Mouse (Mus musculus): ENCODE data around the gene Pfkfb3. TPM values are rescaled to one million over a fixed set of nuclear protein-coding genes. Genes with fewer than 3 reads are reported as not detected.
"Not testable (repeated sequence)": the region's sequence is repeated elsewhere in the genome, so short reads cannot be mapped to it uniquely, and the experiment has no call there.

The Pfkfb3 gene
- polyA plus RNA-seq, 1 experiment from 2014 or later, result 15.5 TPM

- no peak for DNase-seq (ENCODE audit: extremely low spot score, low spot score)
- Histone ChIP-seq H3K4me3 (no peak overlapping the region), H3K4me1 (no peaks in the 10 kb centered on the region), H3K27ac (no peak overlapping the region), H3K27me3 (ENCODE audit: poor library complexity, severe bottlenecking) (peaks cover under 1% of the 10 kb centered on the region; the same call in 1 of the 2 replicates), H3K36me3 (replicated peaks) (no peaks in the 10 kb centered on the region), H3K9me3 (no peaks in the 10 kb centered on the region)
- 84% methylated on average over 5 of the region's 5 CpGs for WGBS
Measured at GRCm38 (mm10) chr2:11544342-11544741, 9.5 kb downstream of the Pfkfb3 start.

- Histone ChIP-seq H3K4me3 (no peak overlapping the region), H3K27me3 (ENCODE audit: poor library complexity, severe bottlenecking) (no peaks in the 10 kb centered on the region), H3K9me3 (no peaks in the 10 kb centered on the region), H3K36me3 (replicated peaks) (no peaks in the 10 kb centered on the region), H3K4me1 (no peaks in the 10 kb centered on the region), H3K27ac (no peak overlapping the region)
- 75% methylated on average over 7 of the region's 7 CpGs for WGBS
- DNase-seq (ENCODE audit: extremely low spot score, low spot score), result no peak
Measured at GRCm38 (mm10) chr2:11543158-11543557, 10.7 kb downstream of the Pfkfb3 start.

GRCm38 (mm10) chr2:11542640-11543039 lies 11.2 kb downstream of the Pfkfb3 start:
- WGBS, result 73% methylated on average over 1 of the region's 1 CpGs

GRCm38 (mm10) chr2:11542121-11542520 lies 11.8 kb downstream of the Pfkfb3 start:
- H3K27me3 ChIP-seq (ENCODE audit: poor library complexity, severe bottlenecking), result no peaks in the 10 kb centered on the region
- 93% methylated on average over 1 of the region's 1 CpGs for WGBS
- no peaks in the 10 kb centered on the region for H3K36me3 ChIP-seq (replicated peaks)
- no peaks in the 10 kb centered on the region for H3K9me3 ChIP-seq
- no peak for DNase-seq (ENCODE audit: extremely low spot score, low spot score)
- H3K4me3 ChIP-seq, result no peak overlapping the region
- no peak overlapping the region for H3K27ac ChIP-seq
- no peaks in the 10 kb centered on the region for H3K4me1 ChIP-seq

More at GRCm38 (mm10) chr2:11542640-11543039, 11.2 kb downstream of the Pfkfb3 start:
- Histone ChIP-seq H3K27ac (no peak overlapping the region), H3K4me3 (no peak overlapping the region), H3K4me1 (no peaks in the 10 kb centered on the region), H3K36me3 (replicated peaks) (no peaks in the 10 kb centered on the region), H3K9me3 (no peaks in the 10 kb centered on the region), H3K27me3 (ENCODE audit: poor library complexity, severe bottlenecking) (no peaks in the 10 kb centered on the region)
- DNase-seq (ENCODE audit: extremely low spot score, low spot score), result peak; percentile 28

DNA sequence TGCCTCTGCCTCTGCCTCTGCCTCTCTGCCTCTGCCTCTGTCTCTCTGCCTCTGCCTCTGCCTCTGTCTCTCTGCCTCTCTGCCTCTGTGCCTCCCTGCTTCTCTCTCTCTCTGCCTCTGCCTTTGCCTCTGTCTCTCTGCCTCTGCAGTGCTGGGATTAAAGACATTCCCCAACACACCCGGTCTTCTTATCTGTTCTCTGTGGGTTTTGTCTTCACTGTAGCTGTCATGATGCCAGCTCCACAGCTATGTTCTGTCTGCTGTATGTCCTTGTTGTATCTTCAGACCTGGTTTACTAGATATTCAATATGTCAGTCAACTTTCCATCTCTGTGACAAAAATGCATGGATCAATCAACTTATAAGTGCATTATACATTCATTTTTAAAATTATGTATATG lies 12.3 kb downstream of the Pfkfb3 start:
- H3K36me3 ChIP-seq (replicated peaks); H3K4me3 ChIP-seq; H3K27ac ChIP-seq; DNase-seq (ENCODE audit: extremely low spot score, low spot score); H3K4me1 ChIP-seq; H3K9me3 ChIP-seq; H3K27me3 ChIP-seq (ENCODE audit: poor library complexity, severe bottlenecking): not testable (repeated sequence)
- WGBS, result 70% methylated on average over 1 of the region's 1 CpGs

GRCm38 (mm10) chr2:11535966-11536365 lies 17.9 kb downstream of the Pfkfb3 start:
- Histone ChIP-seq H3K36me3 (replicated peaks) (no peaks in the 10 kb centered on the region), H3K9me3 (no peaks in the 10 kb centered on the region), H3K4me1 (peaks cover 11% of the 10 kb centered on the region), H3K27me3 (ENCODE audit: poor library complexity, severe bottlenecking) (peaks cover 10% of the 10 kb centered on the region), H3K4me3 (peak overlapping the region; percentile 56), H3K27ac (no peak overlapping the region)
- 70% methylated on average over 8 of the region's 8 CpGs for WGBS
- no peak for DNase-seq (ENCODE audit: extremely low spot score, low spot score)

DNA sequence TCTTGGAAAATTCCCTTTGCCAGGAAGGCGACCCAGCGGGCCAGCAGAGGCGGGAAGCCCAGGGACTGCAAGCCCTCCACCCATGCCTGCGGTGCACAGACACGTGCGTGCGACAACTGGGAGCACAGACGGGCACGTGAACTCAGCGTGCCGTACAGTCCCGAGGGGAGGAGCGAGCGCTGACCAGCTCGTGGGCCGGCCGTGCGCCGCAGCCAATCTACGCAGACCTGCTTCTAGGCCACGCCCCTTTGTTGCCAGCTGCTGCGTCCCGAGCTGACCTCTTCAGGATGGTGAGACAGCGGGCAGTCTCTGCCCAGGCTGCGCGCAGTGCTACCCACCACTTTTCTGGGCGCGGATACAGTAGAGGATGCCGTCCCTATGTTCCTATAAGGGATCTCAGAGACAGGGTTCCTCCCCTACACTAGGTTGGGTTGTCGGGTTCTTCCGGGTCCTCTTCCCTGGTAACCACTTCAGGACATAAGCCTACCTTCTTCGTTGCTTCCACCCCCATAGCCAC lies 18.4 kb downstream of the Pfkfb3 start:
- H3K36me3 ChIP-seq (replicated peaks), result no peaks in the 10 kb centered on the region
- WGBS, result under 1% methylated on average over 32 of the region's 32 CpGs
- H3K27me3 ChIP-seq (ENCODE audit: poor library complexity, severe bottlenecking), result peaks cover 10% of the 10 kb centered on the region
- DNase-seq (ENCODE audit: extremely low spot score, low spot score), result peak; percentile 89
- H3K4me1 ChIP-seq, result peaks cover 11% of the 10 kb centered on the region
- H3K9me3 ChIP-seq, result no peaks in the 10 kb centered on the region
- peak overlapping the region; percentile 56 for H3K4me3 ChIP-seq
- H3K27ac ChIP-seq, result peak overlapping the region; percentile 79

- Histone ChIP-seq H3K4me3 (peak overlapping the region; percentile 56), H3K4me1 (peaks cover 11% of the 10 kb centered on the region), H3K27ac (peak overlapping the region; percentile 79), H3K36me3 (replicated peaks) (no peaks in the 10 kb centered on the region), H3K27me3 (ENCODE audit: poor library complexity, severe bottlenecking) (peaks cover 10% of the 10 kb centered on the region), H3K9me3 (no peaks in the 10 kb centered on the region)
- 38% methylated on average over 10 of the region's 10 CpGs for WGBS
- no peak for DNase-seq (ENCODE audit: extremely low spot score, low spot score)
Measured at GRCm38 (mm10) chr2:11534826-11535225, 19.1 kb downstream of the Pfkfb3 start.

- H3K4me1 ChIP-seq, result peaks cover 5% of the 10 kb centered on the region
- H3K27me3 ChIP-seq (ENCODE audit: poor library complexity, severe bottlenecking), result peaks cover 10% of the 10 kb centered on the region
- no peaks in the 10 kb centered on the region for H3K36me3 ChIP-seq (replicated peaks)
- 93% methylated on average over 6 of the region's 6 CpGs for WGBS
- H3K4me3 ChIP-seq, result no peak overlapping the region
- no peak for DNase-seq (ENCODE audit: extremely low spot score, low spot score)
- H3K27ac ChIP-seq, result no peak overlapping the region
- H3K9me3 ChIP-seq, result no peaks in the 10 kb centered on the region
Measured at GRCm38 (mm10) chr2:11530101-11530500, 23.8 kb downstream of the Pfkfb3 start.

DNA sequence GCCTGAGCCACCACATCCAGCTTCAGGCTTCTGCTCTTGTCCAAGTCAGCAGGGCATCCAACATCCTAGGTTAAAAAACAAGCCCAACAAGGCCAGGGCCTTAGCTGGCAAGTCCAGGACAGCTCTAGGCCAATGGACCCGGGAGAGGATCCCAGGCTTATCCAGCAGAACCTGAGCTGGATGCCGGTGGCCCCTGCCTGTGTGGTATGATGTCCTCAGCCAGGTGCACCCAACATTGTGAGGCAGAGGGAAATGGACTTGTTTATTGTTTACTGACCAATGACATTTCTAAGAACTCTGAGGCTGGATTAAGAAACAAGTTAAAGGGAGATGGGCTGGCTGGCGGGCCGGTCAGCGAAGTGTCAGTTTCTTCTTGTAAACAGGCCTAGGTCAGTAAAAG lies 27.8 kb downstream of the Pfkfb3 start:
- Histone ChIP-seq H3K4me1 (peaks cover 8% of the 10 kb centered on the region; the same call in 1 of the 2 replicates), H3K36me3 (replicated peaks) (no peaks in the 10 kb centered on the region), H3K9me3 (no peaks in the 10 kb centered on the region), H3K27me3 (ENCODE audit: poor library complexity, severe bottlenecking) (no peaks in the 10 kb centered on the region), H3K27ac (no peak overlapping the region), H3K4me3 (no peak overlapping the region)
- 89% methylated on average over 5 of the region's 5 CpGs for WGBS
- DNase-seq (ENCODE audit: extremely low spot score, low spot score), result no peak

DNA sequence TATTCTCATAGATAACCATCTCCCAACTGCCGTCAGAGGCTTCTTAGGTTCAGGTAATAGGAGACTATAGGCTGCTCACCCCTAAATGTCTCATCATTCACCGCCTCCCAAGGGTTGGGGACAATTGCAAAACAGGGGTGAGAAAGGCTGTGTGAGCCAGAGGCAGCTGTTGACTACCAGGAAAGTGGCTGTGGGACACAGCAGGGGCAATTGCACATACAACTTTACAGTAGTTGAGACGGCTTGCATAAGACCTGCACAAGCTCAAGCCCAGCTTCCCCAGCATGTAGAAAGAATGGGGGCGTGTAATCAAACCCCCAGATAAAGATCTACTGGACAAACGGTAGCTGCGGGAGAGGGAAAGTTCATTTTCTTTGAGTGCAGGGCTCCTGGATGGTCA lies 29.1 kb downstream of the Pfkfb3 start:
- DNase-seq (ENCODE audit: extremely low spot score, low spot score), result no peak
- Histone ChIP-seq H3K9me3 (no peaks in the 10 kb centered on the region), H3K4me3 (no peak overlapping the region), H3K27me3 (ENCODE audit: poor library complexity, severe bottlenecking) (no peaks in the 10 kb centered on the region), H3K36me3 (replicated peaks) (no peaks in the 10 kb centered on the region), H3K4me1 (peaks cover 8% of the 10 kb centered on the region; the same call in 1 of the 2 replicates), H3K27ac (no peak overlapping the region)
- WGBS, result 90% methylated on average over 6 of the region's 6 CpGs

DNA sequence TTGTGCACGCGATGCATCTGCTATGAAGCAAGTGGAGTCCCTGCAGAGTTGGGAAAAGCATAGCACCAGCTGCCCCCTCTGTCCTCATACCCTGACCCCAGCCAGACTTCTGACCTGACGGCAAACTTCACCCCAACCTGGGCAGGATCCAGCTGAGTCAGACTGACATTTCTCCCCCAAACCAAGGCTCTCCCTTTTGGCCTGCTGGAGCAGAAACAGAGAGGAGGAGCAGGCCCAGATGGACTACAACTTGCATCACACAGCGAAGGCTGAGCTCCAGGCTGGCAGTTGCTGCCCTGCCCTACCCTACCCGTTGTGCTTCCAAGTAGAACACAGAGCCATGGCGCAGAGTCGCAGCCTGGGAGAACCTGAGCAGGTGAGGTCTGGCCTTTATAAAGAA lies 32.1 kb downstream of the Pfkfb3 start:
- no peaks in the 10 kb centered on the region for H3K27me3 ChIP-seq (ENCODE audit: poor library complexity, severe bottlenecking)
- no peak for DNase-seq (ENCODE audit: extremely low spot score, low spot score)
- H3K9me3 ChIP-seq, result no peaks in the 10 kb centered on the region
- H3K36me3 ChIP-seq (replicated peaks), result no peaks in the 10 kb centered on the region
- WGBS, result 92% methylated on average over 7 of the region's 7 CpGs
- peaks cover 8% of the 10 kb centered on the region; the same call in 1 of the 2 replicates for H3K4me1 ChIP-seq
- H3K27ac ChIP-seq, result no peak overlapping the region
- H3K4me3 ChIP-seq, result no peak overlapping the region

DNA sequence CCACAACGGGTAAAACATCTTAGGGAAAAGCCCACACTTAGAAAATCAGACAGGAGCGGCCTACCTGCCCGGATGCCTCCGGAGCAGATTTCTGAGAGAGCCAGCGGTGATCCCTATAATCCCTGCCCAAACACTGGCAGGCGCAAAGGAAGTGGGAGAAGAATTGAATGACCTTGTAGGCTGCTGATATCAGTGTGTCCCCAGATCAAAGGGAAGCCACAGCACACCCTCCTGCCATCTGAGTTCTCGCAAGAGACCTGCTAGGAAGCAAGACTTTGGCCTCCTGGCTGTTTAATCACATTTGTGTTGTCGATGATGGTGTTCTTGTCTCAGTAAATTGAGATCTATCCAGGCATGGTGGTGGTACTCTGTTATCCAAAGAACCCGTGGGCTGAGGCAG lies 33.1 kb downstream of the Pfkfb3 start:
- 82% methylated on average over 9 of the region's 9 CpGs for WGBS
- H3K36me3 ChIP-seq (replicated peaks), result no peaks in the 10 kb centered on the region
- DNase-seq (ENCODE audit: extremely low spot score, low spot score), result no peak
- no peaks in the 10 kb centered on the region for H3K27me3 ChIP-seq (ENCODE audit: poor library complexity, severe bottlenecking)
- H3K4me3 ChIP-seq, result no peak overlapping the region
- peaks cover 8% of the 10 kb centered on the region; the same call in 1 of the 2 replicates for H3K4me1 ChIP-seq
- H3K27ac ChIP-seq, result no peak overlapping the region
- no peaks in the 10 kb centered on the region for H3K9me3 ChIP-seq

GRCm38 (mm10) chr2:11515828-11516227 lies 38.0 kb downstream of the Pfkfb3 start:
- Histone ChIP-seq H3K4me3 (no peak overlapping the region), H3K9me3 (no peaks in the 10 kb centered on the region), H3K27ac (no peak overlapping the region), H3K36me3 (replicated peaks) (no peaks in the 10 kb centered on the region), H3K27me3 (ENCODE audit: poor library complexity, severe bottlenecking) (no peaks in the 10 kb centered on the region), H3K4me1 (no peaks in the 10 kb centered on the region)
- no peak for DNase-seq (ENCODE audit: extremely low spot score, low spot score)
- WGBS, result 94% methylated on average over 3 of the region's 3 CpGs
